Mouse (Mus musculus) left cerebral cortex, postnatal 10 days (tissue): ENCODE data around the gene Fam19a2. TPM values are rescaled to one million over a fixed set of nuclear protein-coding genes. Genes with fewer than 3 reads are reported as not detected.

Experiments used
- DNase-seq, 2 experiments: peaks; one replicate each; pipeline ENCODE4 v3.0.0; 2021 to 2022; ENCODE audit warnings: low spot score in 2 of 2, mixed read lengths in 1 of 2; ENCODE audit errors: extremely low spot score in 1 of 2
- intact Hi-C: fragments of 180-260 bp; cut with DNase I; formaldehyde crosslinking; loops from one replicate; pipeline ENCODE4 v1.15.1; 2025
- total RNA-seq, 2 experiments: library from RNA; stranded (reverse); gene quantifications; 2 replicates each; pipeline ENCODE4 v1.2.3; 2021

Fam19a2 gene
- total RNA-seq, 2 experiments from 2014 or later, result 93.2 to 99.7 TPM

- DNase-seq, result no peak
- intact Hi-C loops, result no loop called here
Observed at GRCm38 (mm10) chr10:123678284-123678864, 414.6 kb downstream of the Fam19a2 start.

DNA sequence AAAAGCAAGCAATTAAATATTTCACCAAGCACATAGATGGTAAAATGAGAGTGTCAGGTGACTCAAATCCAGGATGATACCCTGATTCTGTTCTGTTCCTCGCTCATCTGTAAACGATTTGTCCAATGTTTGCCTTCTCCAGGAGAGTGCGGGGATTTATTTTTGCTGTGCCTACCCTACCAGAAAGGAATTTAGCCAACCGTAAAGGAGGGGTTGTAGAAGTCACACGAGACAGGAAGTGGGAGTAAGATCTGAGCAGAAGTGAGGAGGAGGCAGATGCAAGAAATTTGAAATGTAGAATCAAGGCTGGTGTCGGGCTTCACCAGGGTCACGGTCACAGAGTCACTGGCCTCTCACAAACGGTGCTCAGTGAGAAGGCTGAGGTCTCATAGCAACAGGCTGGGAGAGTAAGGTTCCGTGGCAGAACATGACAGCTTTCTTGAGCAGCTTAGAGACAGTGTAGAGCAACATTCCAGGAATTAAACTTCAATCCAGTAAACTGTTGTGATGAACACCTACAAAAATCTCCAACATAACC, 419.0 kb downstream of the Fam19a2 start:
- intact Hi-C loops, result no loop called here
- no peak for DNase-seq

GRCm38 (mm10) chr10:123692186-123692925, 428.6 kb downstream of the Fam19a2 start:
- intact Hi-C loops, result no loop called here
- no peak for DNase-seq

GRCm38 (mm10) chr10:123692926-123693224, 429.1 kb downstream of the Fam19a2 start:
- DNase-seq, result no peak

DNA sequence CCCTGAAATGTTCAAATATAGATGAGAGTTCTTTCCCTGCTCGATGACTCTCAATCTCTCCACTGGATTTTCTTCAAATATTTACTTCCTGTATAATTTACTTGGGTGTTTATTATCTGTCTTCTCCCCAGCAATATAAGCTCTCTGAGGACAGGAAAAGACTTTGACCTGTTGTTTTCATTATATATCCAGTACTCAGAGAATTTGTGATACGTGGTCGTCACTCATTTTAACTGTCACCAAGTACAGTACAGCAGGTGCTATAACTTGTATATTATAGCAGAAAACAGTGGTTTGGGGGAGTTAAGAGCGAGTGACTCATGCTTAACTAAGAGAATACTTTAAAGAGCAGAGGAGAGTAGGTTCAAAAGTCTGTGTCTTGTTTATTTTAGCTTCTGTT, 438.8 kb downstream of the Fam19a2 start:
- intact Hi-C loops, result no loop called here
- no peak for DNase-seq

More at GRCm38 (mm10) chr10:123692926-123693224, 429.1 kb downstream of the Fam19a2 start:
- intact Hi-C loops, result no loop called here

DNA sequence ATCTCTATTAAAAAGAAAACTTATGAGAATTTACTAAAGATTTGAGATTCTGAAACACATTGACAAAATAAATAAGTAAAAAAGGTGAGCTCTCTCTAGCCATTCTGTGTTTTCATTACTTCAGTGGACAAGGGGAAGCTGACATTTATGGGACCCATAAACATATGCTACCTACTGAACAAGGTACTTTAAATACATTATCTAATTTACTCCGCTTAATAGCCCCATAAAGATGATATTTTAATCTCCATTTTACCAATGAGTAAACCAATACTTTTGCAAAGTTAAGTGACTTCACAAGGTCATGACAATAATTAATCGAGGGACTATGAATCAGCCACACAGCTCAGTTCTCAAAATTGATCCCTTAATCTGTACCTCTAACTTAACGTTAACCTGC, 443.2 kb downstream of the Fam19a2 start:
- DNase-seq, result no peak

DNA sequence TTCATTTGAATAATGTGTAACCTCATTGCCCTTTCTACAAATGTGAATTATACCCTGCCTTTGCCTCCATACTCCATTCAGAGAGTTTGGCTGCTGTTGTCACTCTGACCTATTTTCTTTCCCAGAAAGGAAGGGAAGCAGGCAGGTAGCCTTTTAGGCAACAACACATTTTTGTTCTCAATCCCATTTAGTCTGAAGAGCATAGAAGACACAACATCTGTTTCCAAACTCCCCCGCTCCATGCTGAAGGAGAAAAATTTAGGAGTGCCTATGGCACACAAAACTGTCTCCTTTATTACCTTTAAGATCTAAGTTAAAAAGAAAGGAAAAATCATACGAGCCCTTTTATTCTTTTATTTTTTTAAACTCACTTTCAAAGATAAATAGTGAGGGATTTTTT, 446.9 kb downstream of the Fam19a2 start:
- intact Hi-C loops, result no loop called here
- DNase-seq, result no peak

More for the DNA sequence above, 443.2 kb downstream of the Fam19a2 start:
- intact Hi-C loops, result no loop called here

GRCm38 (mm10) chr10:123721952-123722460, 458.2 kb downstream of the Fam19a2 start:
- intact Hi-C loops, result no loop called here

GRCm38 (mm10) chr10:123723641-123724040, 459.8 kb downstream of the Fam19a2 start:
- DNase-seq, result no peak
- intact Hi-C loops, result no loop called here

More at GRCm38 (mm10) chr10:123721952-123722460, 458.2 kb downstream of the Fam19a2 start:
- DNase-seq, result no peak

DNA sequence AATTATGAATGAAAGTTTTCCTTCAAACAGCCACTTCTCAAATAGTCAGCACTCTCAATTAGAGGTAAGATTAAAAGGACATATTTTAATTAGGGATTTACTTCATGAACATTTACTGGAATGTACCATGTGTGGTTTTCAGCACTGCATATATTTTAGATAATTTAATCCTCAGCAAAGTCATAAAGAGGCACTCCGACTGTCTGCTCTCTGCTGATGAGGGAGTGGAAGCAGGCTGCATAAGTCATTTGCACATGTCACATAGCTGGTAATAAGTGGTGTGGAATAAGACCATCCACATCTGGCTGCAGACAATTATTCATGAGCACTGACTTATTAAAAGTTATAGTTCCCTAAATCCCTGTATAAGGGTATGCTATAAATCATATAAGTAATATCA, 484.5 kb downstream of the Fam19a2 start:
- intact Hi-C loops, result no loop called here
- DNase-seq, result no peak

GRCm38 (mm10) chr10:123751676-123752280, 488.0 kb downstream of the Fam19a2 start:
- intact Hi-C loops, result no loop called here
- DNase-seq, result no peak

- intact Hi-C loops, result no loop called here
- no peak for DNase-seq
Observed at GRCm38 (mm10) chr10:123752755-123753154, 489.0 kb downstream of the Fam19a2 start.

DNA sequence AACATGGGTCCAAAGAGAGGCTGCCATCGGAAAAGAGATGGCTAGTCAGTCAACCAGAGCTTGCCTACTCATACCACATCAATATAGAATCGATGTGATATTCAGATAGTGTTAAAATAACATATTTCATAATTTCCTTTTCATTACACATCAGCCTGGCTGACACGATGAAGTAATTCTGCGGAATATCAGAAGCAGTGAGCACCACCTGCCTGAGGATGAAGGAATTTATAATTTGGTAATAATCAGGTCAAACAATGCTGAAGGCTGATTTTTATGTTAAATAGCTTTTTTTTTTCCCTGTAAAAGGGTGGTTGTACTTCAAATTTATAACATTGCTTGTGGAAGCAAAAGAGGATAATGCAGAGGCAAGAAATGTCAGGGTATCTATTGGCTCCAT, 490.2 kb downstream of the Fam19a2 start:
- intact Hi-C loops, result no loop called here

DNA sequence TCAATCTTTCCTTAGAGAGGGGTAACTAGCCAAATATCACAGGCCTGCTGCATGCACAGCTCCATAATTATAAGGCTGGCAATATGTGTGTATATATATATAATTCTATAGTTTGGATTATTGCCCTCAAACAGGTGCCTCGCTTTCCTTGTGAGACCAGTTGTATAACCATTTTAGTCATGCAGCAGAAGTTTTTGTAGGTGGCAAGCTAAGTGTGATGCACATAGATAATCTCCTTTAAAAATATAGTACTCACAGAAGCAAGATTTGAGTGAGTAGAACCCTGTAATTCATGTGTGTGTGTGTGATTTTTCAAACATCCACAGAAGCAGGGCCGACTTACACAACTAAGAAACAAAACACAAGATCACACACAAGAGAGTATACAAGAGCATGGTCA, 525.6 kb downstream of the Fam19a2 start:
- intact Hi-C loops, result no loop called here
- DNase-seq, result no peak

More for the DNA sequence above, 490.2 kb downstream of the Fam19a2 start:
- no peak for DNase-seq

Other genes starting within 250 kb of the Fam19a2 start
- gene Mon2, start 187.5 kb upstream of the Fam19a2 start, total RNA-seq, result 10 to 100 TPM; 76.7 to 78.5 TPM
- gene Usp15, start 67.0 kb upstream of the Fam19a2 start, total RNA-seq, result 100 to 1,000 TPM; 116 to 122 TPM